Mouse (Mus musculus) layer of hippocampus, adult 9-11 months (tissue): ENCODE data around the gene Fank1.

ENCODE experiments used
- DNase-seq: peaks from one replicate; pipeline ENCODE4 v3.0.0; 2022

The Fank1 gene

GRCm38 (mm10) chr7:133776626-133776996 lies at the start of gene Fank1:
TSS of gene Fank1 (plus strand) at chr7:133776861.
- DNase-seq: peak; percentile 81

GRCm38 (mm10) chr7:133727027-133727426 lies 49.6 kb upstream of the Fank1 start:
- DNase-seq: no peak

DNA sequence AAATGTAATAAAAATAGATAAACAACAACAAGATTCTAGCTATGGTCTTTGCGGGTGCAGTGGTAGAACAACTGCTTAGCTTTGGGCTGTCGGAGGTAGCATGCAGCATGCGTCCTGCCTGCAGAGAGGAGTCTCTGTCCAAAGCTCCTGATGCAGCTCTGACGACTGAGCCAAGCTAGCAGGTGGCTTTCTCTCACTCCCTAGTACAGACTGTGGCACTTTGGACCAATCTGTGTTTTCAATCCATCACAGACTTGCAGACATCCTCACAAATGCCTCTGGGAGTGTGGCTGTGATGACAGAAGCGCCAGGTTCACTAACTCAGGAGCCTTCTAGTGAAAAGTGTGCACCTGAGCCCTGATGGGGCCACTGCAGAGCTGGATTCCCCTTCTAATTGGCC lies 47.3 kb upstream of the Fank1 start:
- DNase-seq: peak; percentile 42

GRCm38 (mm10) chr7:133730324-133731191 lies 46.1 kb upstream of the Fank1 start:
- DNase-seq: no peak

DNA sequence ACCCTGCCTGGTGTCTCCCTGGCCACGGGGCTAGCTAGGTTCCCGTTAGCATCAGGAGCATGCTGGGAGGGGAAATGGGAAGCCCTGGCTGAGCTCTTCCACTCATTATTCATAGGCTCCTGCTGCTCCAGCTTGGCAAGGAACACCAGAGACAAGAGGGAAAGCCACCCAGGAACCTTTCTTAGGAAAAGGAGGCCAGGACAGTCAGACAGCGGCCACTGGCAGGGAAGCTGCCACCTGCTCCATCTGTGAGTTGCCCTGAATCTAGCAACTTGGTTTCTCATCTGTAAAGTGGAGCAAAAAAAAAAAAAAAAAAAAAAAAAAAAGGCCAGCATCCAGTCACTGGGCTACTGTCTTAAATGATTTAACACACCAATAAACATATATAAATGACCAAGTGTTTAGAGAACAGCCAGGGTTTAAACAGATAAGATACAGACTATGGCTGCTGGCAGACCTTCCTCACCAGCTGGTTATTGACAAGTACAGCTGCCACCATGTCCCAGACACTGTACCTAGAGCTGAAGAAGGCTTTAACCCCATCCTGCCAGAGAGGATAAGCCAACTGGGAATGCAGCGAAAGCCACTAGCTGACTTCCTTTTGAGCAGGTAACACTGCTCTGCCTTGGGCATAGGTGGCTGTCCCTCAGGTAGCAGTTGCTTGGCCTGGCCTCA lies 44.6 kb upstream of the Fank1 start:
- no peak for DNase-seq

- no peak for DNase-seq
Observed at GRCm38 (mm10) chr7:133740558-133740957, 36.1 kb upstream of the Fank1 start.

- DNase-seq: no peak
Observed at GRCm38 (mm10) chr7:133742530-133743325, 33.9 kb upstream of the Fank1 start.

GRCm38 (mm10) chr7:133743611-133744010 lies 33.0 kb upstream of the Fank1 start:
- no peak for DNase-seq

GRCm38 (mm10) chr7:133744209-133744608 lies 32.5 kb upstream of the Fank1 start:
- DNase-seq: no peak

DNA sequence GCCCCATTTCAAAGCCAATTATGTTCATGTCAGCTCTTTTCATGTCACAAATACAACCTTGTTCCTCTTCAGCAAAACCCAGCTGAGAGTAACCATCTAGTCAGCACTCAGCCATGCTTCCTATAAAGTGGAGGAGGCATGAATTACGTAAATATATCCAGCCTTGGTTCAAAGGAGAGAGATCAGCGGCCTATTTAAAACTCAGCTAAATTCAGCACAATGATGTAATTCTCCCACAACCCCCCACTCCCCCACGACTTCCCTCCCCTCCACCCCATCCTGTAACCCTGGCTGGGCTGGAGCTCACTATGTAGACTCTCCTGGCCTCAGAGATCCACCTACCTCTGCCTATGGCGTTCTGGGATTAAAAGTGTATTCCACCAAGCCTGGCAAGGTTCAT lies 32.0 kb upstream of the Fank1 start:
- DNase-seq: no peak

DNA sequence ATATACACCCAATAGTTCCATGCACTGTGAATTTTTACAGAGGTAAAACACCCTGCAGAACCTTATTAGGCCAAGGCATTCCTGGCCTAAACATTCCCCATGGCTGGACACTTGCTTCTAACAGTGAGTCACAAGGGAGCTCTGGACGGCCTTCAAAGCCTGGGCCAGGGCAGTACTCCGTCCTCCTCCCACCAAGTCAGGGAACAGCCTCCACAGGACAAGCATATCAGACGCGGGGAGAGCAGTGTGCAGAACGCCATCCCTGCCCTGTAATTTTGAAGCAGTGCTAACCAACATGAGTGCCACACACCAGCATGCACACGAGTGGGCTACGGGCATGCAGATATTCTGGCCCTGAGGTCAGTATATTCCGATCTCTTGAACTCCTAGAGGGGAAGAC lies 29.3 kb upstream of the Fank1 start:
- no peak for DNase-seq

DNA sequence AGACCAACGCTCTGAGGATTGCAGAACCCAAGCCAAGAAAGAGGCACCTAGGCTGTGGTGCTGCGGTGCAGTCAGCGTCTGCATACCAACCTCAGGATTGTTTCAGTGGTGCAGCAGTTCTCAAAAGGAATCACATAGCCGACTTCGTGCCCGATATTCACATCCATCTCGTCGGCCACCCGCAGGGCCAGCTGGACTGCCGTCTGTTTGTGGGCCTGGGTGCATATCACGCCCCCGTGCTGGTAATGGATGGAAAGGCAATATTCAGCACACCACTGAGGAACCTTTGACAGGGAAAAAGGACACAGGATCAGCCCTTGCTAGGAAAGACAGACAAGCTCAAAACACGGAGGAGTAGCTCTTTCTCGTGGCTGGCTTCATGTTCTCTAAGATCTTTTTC lies 27.9 kb upstream of the Fank1 start:
- peak; percentile 33 for DNase-seq

- DNase-seq: no peak
Observed at GRCm38 (mm10) chr7:133750666-133751065, 26.0 kb upstream of the Fank1 start.

DNA sequence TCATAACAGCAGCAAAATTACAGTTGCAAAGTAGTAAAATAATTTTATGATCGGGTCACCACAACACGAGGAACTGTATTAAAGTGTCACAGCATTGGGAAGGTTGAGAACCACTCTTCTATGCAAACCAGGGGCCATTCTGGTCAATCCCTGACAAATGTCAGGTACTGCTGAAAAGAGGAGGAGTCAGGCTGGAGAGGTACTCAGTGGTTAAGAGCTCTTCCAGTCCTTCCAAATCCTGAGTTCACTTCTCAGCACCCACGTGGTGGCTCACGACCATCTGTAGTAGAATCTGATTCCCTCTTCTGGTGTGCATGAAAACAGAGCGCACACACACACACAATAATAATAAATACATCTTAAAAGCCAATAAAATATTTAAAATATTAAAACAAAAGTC lies 25.5 kb upstream of the Fank1 start:
- DNase-seq: no peak

- no peak for DNase-seq
Observed at GRCm38 (mm10) chr7:133757961-133758455, 18.7 kb upstream of the Fank1 start.

DNA sequence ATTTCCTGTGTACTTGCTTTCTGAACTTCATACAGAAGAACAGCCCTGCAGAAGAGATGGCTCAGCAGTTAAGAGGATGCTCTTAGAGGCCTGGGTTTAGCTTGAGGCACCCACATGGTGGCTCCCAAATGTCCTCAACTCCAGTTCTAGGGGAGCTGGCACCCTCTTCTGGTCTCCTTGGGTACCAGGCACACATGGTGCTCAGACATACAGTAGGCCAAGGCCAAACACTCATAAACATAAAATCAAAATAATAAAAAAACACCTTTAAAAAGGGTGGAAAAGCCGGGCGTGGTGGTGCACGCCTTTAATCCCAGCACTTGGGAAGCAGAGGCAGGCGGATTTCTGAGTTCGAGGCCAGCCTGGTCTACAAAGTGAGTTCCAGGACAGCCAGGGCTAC lies 17.9 kb upstream of the Fank1 start:
- no peak for DNase-seq

GRCm38 (mm10) chr7:133759611-133760353 lies 16.9 kb upstream of the Fank1 start:
- DNase-seq: no peak

DNA sequence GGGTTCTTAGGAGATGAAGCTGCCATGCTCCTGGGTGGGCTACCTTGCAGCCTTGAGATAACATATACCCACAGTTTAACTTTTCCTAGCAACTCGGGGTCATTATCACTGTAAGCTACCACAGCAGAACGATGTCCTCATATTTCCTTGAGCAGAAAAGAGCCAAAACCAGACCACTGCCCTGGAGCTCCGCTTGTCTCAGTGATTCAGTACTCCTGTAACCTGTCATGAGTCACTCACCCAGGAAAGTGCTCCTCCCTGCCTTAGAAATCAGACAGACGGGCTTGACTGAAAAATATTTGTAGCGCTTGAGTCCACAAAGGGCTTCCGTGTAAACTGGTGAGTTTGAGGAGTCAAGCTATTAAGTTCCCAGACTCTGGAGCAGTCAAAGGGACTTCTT lies 14.0 kb upstream of the Fank1 start:
- no peak for DNase-seq

DNA sequence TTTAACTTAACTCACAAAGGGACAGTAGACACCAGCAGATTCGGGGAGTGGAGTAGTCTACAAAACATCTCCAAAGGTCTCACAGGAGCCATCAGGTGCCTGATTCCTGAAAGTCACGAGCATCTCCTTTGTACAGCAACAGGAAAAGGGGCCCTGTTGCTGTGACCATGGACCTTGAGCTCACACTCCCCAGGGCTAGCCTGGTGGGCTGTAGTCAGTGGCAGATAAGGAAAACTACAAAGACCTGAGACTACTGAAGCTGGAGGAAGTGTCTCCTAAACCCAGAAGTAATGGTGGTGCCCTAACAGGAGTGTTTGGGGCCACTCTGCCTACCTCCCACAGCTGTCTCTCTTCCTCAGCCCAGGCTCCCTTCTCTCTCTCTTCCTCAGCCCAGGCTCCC lies 12.2 kb upstream of the Fank1 start:
- DNase-seq: no peak

DNA sequence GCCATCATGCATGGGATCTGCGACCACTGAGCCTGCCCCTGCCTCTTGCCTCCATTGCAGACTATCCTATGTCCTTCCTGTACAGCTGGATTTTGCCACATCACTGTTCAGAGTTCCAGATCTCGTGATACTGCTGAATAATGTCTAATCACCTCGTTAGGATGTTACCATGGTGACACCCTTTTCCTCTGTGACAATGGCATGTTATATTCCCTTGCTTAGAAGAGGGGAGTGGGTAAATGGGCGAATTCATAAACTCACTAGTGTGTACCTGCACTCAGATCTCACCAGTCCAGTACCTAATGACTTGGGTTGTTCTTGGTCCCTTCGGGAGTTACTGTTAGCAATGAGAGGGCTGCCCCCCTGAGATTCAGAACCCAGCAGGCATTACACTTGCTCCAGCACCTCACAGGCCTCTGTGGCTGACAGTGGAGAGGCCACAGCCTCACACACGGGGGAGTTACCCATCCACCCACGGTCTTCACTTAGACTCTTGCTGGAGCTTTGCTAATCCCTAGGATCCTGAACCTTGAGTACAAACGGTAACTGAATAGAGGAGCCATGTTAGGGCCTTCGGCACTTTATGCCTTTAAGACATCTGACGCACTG lies 11.3 kb upstream of the Fank1 start:
- DNase-seq: no peak

DNA sequence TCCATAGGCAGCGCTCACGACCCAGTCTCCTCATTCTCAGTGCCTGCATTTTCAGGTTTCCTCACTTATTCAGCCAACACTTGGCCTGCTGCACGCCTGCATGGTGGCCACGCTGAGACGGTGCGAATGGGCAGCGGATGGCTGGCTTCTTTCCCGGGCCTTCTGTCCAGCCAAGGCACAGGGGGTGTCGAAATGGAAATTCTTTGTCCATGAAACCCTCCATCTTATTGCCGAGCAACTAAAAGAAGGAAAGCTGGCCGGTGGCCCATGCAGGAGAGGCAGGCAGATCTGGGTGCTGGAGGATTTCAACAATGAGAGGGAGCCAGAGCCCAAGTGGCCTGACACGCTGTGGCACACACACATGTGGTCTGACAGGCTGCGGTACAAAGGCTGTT lies 10.8 kb upstream of the Fank1 start:
- DNase-seq: peak; percentile 66

DNA sequence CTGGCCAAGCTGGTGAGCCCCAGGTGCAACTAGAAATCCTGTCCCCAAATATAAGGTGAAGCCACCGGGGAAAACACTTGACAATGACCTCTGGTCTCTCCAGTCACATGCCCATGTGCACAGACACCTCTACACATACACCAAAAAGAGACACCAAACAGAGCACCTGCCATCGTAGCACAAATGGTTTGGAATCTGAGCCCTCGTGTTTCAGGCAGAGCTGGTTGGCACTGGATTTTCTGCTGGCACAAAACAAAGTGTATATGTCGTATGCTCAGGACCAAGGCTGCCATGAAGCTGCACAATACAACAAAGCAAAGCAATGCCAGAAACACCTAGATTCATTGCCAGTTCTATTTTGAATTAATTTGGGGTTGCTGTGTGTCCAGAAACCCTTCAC lies 8.6 kb upstream of the Fank1 start:
- no peak for DNase-seq
